Mouse (Mus musculus): Measurements from ENCODE around the gene Saa2. TPM values are rescaled to one million over a fixed set of nuclear protein-coding genes. Genes with fewer than 3 reads are reported as not detected.

The Saa2 gene
- total RNA-seq, 4 experiments from 2014 or later = not detected

DNA sequence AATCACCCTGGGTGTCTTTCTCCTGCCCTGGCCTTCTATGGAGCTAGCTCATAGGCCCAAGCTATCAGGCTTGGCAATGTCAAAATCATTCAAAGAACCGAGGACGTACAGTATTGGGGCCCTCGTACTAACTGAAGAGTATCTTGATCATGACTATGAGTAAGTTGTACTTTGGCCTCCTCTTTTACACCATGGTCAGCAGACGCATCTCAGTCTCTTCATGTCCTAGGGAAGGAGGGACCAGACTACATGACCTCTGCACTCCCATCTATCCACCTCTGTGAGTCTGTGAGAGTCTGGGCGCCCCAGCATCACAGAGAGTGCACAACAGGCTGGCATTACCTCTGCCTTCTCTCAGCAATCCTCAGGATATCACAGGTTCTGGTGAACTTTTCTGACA lies 11.0 kb downstream of the Saa2 start:
- no peak for DNase-seq (ENCODE audit: low spot score in 2 of 2)

DNA sequence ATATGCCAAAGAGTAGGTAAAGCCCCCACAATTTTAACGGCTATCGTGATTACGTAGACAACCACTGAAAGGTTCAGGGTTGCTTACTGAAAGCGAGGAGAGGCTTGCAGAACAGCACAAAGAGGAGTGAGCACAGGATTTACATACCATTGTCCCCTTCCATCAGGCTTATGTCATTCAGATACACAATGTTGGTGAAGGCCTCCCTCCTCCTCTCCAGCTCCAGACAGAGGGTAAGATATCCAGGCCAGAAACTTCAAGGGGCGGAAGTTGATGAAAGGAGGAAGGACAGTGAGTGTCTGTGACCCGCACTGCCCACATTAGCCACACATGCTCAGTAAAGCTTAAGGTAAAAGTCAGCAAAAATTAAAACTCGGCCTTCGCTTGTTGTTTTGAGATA lies 13.1 kb downstream of the Saa2 start:
- no peak for DNase-seq (ENCODE audit: low spot score in 2 of 2)

DNA sequence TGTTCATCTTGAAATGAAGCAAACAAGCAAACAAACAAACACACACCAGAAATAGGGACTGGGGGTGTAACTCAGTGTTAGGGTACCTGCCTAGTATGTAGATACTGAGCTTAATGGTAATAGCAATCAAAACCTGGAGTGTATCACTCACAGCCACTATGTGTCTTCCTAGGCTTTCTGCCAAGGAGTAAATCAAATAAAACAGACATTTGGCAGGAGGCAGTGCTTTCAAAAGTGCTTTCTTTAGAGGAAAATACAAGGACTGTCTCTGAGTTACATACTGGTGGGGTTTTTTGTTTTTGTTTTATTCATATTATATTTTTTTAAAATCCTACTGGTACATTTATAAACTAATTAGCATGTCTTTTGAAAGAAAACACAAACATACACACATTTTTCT lies 15.8 kb downstream of the Saa2 start:
- DNase-seq (ENCODE audit: low spot score in 2 of 2) = no peak

DNA sequence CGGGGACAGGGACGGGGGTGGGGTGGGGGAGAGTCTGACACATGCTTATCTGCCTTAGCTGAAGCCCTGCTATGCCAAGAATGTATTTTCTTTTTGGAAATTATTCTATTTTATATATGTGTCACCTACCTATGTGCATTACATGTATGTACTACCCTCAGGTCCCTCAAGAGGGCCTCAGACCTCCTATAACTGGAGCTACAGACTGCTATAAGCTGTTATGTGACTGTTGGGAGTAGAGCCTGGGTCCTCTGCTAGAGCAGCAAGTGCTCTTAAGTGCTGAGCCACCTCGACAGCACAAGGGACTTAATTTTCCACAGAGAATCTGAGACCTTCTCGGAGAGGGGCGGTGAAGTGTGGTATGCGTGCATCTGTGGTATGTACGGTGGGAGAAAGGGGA lies 16.9 kb downstream of the Saa2 start:
- DNase-seq (ENCODE audit: low spot score in 2 of 2) = no peak

DNA sequence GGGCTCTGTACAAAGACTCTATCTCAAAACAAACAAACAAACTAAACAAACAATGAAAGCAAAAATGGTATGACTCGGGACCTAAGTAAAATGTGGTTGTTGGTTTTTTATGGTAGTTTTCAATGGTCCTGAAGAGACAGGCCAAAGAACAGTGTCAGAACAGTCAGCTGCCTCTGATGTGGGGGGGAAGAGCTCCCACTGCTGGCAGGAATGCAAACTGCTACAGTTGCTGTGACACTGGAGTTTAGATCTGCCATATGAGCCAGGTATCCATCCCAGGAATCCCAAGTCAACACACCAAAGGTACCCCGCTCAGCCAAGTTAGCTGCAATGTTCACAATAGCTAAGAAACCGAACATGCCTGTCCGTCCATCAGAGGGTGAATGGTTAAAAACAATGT lies 19.1 kb downstream of the Saa2 start:
- peak in 1 of 2 experiments; percentile 31 for DNase-seq (ENCODE audit: low spot score in 2 of 2)

DNA sequence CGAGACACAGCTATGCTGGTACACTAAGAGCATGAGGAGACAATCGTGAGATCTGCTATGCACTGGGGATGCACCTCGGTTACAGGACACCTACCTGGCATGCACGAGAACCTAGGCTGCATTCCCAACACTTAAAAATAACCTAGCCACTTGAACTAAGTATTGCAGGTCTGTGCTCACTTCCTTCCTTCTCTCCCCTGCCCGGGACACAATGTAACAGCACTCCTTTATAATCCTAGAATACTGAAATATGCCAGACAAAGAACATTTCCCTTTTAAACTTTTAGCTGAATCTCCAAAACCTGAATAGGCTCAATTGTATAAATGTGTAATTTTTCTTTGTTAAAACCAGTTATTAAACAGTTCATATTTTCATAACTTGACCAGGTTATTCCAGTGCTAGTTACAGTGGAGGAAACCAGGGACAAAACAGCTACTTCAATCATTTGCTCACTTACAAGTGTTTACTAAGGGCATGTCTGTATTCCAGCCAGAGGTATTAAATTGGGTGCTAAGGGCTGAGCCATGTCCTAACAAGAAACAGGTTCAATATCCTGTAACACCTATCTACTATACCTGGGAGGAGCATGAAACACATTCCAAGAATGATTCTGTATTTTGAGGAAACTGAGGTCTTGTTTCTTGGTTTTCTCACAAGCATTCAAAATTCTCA lies 37.7 kb downstream of the Saa2 start:
- no peak for DNase-seq (ENCODE audit: low spot score in 2 of 2)

DNA sequence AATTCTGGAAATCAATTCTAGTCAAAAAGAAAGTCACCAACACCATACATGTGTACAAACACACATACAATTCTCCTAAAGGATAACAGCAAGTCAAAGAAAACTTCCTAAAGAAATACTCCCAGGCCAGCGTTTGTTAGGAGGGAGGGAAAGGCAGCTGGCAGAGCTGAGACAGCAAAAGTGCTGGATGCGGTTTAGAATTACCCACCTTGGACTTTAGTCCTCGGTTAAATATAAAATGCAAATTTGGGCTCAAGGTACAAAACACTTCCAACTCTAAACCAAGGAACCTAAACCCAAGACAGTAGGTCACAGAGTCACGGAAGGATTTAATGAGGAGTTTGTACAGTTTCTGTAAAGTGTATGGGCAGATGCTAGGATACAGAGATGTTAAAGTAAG lies 42.3 kb downstream of the Saa2 start:
- DNase-seq (ENCODE audit: low spot score in 2 of 2) = no peak

DNA sequence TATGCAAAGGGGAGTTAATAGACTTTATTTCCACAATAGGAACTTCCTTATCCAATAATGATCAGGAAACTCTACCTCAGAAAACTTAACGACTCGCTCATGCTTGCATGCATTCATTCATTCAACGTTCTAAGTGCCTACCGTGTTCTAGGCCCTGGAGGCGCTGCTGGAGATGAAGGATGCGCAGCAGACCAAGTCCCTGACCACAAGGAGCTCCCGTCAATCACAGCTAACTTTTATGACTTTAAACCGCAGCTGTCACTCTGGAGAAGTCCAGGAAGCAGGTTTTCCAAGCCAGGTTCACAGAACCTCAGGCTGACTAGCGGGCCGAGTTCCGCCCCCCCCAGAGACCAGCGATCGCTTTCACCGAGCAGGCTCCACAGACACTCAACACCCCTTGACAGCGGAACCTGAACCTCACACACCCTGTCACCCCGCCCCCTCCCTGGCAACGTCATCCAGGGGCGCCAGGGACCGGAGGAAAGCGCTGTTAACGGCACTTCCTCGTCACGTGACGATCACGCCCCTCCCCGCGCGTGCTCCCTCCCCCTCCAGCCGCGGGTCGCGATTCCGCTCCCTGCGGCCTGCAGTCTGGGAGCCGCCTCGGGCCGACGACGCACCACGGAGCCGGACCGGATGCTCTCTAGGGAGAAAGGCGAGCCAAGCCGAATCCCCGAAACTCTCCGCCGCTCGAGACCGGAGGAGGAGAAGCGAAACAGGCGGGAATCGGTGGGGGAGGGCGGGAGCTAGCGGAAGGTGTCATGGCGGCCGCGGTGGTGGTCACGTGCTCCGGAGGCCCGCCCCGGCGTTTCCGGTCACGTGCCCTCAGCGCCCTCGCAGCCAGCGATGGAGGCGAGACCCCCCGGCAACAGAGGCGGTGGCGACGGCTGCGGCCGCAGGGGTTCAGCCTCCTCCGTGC lies 44.0 kb downstream of the Saa2 start, which contains the start of the genes Hps5 and Gtf2h1:
Gene Hps5, minus strand, starts transcription at position 778 of the 919 bp plus-strand sequence.
Gene Gtf2h1, plus strand, starts transcription at position 817 of the 919 bp plus-strand sequence.
- peak; percentile 97 to 98 for DNase-seq (ENCODE audit: low spot score in 2 of 2)

DNA sequence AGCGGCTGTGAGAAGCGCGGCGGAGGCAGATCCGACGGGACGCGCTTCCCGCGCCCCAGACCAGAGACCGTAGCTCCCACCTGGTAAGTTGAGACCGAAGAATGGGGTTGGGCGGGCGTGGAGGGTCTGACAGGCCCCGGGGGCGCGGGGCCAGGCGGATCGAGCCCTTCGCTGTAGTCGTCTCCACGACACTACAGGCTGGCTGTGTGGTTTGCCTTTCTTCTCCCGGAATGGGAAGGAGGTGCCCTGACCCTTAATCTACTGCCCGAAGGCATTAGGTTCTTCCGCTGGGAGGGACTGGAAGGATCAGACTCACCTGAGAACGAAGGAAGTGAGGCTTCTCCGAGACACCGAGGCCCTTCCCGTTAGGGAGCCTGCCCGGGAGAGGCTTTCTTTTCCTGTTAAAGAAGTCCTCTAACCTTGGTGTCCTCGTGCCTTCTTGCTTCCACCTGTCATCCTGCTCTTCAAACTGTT lies 44.7 kb downstream of the Saa2 start:
- no peak for DNase-seq (ENCODE audit: low spot score in 2 of 2)

DNA sequence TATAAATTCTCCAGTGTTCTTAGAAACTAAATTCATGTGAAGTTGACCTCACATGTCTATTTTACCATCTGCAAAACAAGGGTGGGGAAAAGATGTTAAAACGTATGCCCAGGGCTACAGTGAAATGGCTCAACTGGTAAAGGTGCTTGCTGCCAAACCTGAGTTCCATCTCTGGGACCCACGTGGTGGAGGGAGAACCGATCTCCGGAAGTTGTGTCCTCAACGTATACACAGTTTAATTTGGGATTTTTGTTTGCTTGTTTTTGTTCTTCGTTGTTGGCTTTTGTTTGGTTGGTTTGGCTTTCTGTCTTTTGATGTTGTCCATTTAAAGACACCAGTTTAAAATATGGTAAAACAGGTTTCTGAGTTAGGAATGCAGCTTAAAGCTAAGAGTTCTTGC lies 45.2 kb downstream of the Saa2 start:
- no peak for DNase-seq (ENCODE audit: low spot score in 2 of 2)

Other genes starting within 250 kb of the Saa2 start
- gene Sergef, start 112.0 kb upstream of the Saa2 start, total RNA-seq (2022) = 1 to 10 TPM; 1.5 to 3.8 (median 3.1) TPM
- under 1 TPM; 0.29 to 0.85 (median 0.39) TPM for gene Tph1, start 79.3 kb upstream of the Saa2 start, total RNA-seq (2022)
- gene Saal1, start 41.1 kb upstream of the Saa2 start, total RNA-seq (2022) = 1 to 10 TPM; 2.5 to 3.7 (median 3.4) TPM
- gene Saa3, start 36.1 kb upstream of the Saa2 start, total RNA-seq (2022) = not detected
- gene Saa4, start 19.2 kb upstream of the Saa2 start, total RNA-seq (2022) = not detected
- gene Saa1, start 8.8 kb upstream of the Saa2 start, total RNA-seq (2022) = not detected
- 10 to 100 TPM; 12.2 to 17.4 (median 14.0) TPM for gene Hps5, start 44.3 kb downstream of the Saa2 start, total RNA-seq (2022)
- 10 to 100 TPM; 14.7 to 18.4 (median 16.6) TPM for gene Gtf2h1, start 44.3 kb downstream of the Saa2 start, total RNA-seq (2022)
- 1,000 to 10,000 TPM; 2,911 to 3,222 (median 3,007) TPM for gene Ldha, start 89.7 kb downstream of the Saa2 start, total RNA-seq (2022)
- gene Ldhc, start 109.4 kb downstream of the Saa2 start, total RNA-seq (2022) = not detected
- gene Tsg101, start 168.2 kb downstream of the Saa2 start, total RNA-seq (2022) = 10 to 100 TPM; 50.3 to 64.8 (median 57.9) TPM
- 10 to 100 TPM; 10.8 to 18.9 (median 12.1) TPM for gene Uevld, start 206.7 kb downstream of the Saa2 start, total RNA-seq (2022)
- not detected for gene Gm9999, start 231.8 kb downstream of the Saa2 start, total RNA-seq (2022)

All from gastrocnemius, adult 8-10 months (tissue).